Mouse (Mus musculus) frontal cortex, postnatal 10 days (tissue): ENCODE data around the gene Paqr9.

ENCODE experiments used
- DNase-seq, 2 experiments: peaks; one replicate each; pipeline ENCODE4 v3.0.0; 2022; ENCODE audit warnings: low spot score in 2 of 2, mixed read lengths in 1 of 2

Gene Paqr9

GRCm38 (mm10) chr9:95577502-95577901, 18.0 kb downstream of the Paqr9 start:
- DNase-seq = no peak

GRCm38 (mm10) chr9:95578366-95578895, 19.0 kb downstream of the Paqr9 start:
- DNase-seq = no peak

GRCm38 (mm10) chr9:95581021-95581757, 21.7 kb downstream of the Paqr9 start:
- DNase-seq = no peak

DNA sequence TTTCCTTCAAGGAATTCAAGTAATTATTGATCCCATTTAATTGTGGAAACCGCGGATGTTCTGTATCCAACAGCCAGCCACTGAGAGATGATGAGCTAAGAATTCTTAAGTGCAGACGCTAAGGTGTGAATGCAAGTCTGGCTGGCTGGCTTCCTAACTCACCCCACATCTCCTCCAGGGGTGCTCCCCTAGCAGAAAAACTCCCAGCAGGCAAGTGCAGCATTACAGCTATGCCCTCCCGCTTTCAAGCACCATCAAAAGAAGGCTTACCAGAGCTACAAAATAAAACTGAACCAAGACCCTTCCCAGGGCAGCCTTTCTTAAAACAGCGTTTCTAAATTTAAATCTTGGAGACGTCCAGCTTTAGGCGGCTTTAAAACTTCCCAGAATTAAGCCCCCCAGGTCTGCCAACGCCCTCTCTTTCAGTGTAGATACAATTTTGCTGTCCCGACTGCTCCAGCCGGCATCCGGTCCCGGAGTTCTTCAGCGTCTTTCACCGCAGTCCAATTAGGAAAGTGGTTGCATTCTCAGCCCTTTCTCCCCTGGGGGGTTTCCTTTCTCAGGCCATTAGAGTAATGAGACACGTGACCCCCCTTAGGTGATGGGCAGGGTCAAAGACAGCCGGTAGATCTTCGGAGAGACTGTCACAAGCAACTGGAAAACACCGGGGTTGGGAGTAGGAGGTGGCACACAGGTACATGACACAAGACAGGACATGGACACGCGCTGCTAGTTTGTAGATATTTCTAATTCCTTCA, 22.5 kb downstream of the Paqr9 start:
- no peak for DNase-seq

DNA sequence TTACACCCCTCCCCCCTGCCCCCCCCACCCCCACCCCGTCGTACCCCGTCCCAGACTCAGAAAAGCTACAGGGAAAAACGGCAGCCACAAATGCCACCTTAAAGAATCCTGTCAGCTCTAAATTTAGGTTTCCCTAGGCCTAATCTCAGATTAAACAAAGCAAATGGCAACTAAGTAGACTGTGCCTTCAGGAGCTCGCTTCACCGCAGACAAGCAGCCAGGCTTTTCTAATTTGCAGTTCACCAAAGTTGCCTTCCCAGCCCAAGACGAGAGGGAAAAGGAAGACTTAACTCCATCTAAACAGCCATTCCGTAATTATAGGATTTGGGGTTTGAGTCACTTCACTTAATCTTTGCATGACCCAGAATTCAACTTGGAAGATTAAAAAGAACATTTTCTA, 23.1 kb downstream of the Paqr9 start:
- no peak for DNase-seq

GRCm38 (mm10) chr9:95586046-95586445, 26.6 kb downstream of the Paqr9 start:
- no peak for DNase-seq

GRCm38 (mm10) chr9:95588070-95588469, 28.6 kb downstream of the Paqr9 start:
- no peak for DNase-seq

GRCm38 (mm10) chr9:95594291-95594690, 34.8 kb downstream of the Paqr9 start:
- no peak for DNase-seq

GRCm38 (mm10) chr9:95597466-95598178, 38.2 kb downstream of the Paqr9 start:
- no peak for DNase-seq

DNA sequence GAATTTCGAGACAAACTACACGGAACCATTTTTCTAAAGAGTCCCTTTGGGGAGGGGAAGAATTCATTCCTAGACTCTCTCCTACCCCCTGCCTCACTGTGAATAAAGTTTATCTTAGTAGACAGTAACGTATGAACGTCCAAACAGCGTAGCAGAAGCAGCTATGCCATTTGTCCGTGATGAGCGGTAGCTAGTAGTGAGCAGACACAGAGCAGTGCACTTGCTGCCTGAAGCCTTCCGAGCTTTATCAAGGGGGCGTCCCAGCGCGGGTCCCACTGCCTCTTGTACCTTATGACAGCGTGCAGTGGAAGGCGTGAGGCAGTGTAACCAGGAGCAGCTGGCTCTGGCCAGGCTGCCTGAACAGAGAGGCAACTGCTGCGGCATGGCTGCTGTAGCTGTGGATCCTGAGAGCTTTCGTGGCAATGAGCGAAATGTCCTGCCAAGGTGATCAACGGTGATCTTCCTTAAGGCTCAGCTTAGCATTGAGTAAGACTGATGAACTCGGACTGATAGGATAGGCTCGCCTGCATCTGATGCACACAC, 38.8 kb downstream of the Paqr9 start:
- no peak for DNase-seq

GRCm38 (mm10) chr9:95599399-95599798, 39.9 kb downstream of the Paqr9 start:
- no peak for DNase-seq

- DNase-seq = no peak
Measured at GRCm38 (mm10) chr9:95602849-95603248, 43.4 kb downstream of the Paqr9 start.

DNA sequence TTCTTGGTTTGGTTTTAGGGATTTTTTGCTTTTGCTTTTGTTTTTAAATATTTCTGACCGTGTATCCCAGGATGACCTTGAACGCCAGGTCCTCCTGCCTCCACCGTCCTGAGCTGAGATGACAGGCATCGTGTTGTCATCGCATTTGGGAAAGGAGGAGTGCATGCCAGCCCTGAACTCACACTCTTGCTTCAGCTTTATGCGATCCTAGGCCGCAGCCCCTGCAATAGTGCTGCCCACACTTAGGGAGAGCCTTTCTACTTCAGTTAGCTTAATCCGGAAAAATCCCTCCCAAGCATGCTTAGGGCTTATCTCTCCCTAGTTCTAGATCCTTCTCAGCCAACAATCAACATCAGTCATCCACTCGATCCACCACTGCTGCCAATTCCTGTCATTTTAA, 43.9 kb downstream of the Paqr9 start:
- no peak for DNase-seq

DNA sequence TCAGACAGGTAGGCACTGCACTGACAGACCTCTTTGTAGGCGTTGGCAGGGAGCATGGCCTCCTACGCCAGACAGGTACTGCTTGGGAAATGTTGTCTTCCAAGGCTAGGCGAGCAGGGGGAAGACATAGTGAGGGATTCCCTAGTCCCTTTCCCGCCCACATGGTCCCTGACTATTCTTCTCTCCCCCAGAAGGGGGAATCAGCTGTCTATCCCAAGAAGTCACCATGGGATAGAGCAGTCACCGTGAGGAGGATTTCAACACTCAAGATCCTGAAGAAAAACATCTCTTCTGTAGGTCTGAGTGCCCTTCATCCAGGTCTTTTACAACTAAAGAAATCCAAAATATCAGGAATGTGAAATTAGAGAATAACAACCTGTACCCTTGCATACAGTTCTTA, 47.7 kb downstream of the Paqr9 start:
- DNase-seq = no peak

GRCm38 (mm10) chr9:95612246-95612768, 52.9 kb downstream of the Paqr9 start:
- no peak for DNase-seq

DNA sequence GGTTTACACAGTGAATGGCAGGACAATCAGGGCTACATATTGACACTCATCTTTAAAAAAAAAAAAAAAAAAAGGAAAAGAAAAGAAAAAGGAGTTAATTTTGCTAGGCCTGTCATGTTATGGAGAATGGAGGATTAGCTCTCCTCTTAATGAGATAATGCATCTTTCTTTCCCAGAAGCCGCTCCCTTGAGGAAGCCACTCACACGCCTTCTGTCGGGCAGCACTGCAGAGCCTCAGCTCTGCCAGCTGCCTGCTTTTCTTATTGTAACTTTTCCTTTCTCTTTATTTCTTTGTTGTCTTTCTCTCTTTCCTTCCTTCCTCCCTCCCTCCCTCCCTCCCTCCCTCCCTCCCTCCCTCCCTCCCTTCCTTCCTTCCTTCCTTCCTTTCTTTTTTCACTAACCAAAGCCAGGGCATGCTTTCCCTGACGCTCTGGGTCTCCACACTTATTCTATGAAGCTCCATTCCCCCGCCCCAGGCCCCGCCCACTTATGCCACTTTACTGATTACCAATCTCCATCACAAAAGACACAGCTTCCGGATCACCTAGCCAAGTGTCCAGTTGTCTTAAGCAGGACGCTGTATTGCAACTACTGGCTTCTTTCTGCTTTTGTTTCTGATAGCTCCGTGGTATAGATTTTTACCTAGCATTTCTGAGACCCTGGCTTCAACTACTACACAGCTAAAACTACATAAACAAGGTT, 54.1 kb downstream of the Paqr9 start:
- DNase-seq = no peak

DNA sequence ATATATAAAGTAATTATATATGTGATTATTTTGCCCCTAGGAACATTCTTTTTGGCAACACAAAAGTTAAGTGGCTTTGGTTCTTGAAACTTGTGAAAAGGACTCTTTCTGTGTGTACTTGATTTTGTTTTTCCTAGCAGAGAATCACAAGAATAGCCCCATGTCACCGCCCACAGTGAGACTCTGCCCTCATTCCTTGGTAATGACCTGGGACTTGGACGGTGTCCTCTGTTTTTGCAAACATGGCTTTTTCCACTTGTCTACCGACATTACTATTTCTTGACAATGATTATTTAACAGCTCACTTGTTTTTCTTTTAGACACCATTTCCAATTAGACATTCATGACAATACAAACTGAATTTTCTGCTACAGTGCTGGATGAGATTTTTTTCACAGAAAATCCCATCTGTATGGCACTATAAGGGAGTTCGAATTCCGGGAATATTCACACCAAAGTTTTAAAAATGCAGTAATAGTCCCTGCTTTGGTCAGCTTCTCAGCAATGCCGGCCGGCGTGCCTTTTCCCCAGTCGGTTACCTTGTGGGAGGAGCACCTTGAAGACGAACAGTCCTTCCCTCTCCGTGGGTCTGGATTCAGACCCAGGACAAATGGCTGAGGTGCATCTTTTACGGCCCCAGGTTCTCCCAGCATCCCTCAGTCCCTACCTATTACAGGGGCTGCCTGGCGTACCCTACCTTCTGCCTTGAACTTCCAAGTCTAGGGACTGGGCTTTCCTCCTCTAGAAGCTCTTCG, 55.6 kb downstream of the Paqr9 start:
- DNase-seq = no peak

DNA sequence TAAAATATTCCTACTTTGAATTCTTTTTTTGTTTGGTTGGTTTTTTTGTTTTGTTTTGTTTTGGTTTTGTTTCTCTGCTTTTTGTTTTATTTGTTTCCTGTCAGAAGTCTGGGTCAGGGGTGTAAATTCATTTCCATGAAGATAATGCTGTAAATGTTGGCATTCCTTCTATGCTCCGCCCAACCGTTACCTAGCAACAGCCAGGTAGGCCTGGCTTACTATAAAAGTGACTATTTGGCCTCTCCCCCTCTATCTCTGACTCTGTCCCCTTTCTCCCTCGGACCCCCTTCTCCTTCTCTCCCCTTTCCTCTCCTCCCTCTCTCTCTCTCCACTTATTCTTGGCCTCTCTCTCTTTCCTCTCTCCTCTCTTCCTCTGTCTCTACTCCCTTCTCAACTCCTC, 56.5 kb downstream of the Paqr9 start:
- DNase-seq = no peak
